Mouse (Mus musculus) stomach, postnatal 0 days (tissue): ENCODE data around the gene Ulk2.
A peak's percentile ranks its signal among the peaks of the same experiment; 100 is the strongest.

Experiments used
- CTCF ChIP-seq: IDR thresholded peaks from 2 replicates; pipeline ENCODE4 v1.5.1; 2016; ENCODE audit warnings: antibody characterized with exemption, low read depth, mild to moderate bottlenecking, moderate library complexity
- EP300 ChIP-seq: optimal IDR thresholded peaks from 2 replicates; pipeline ENCODE3; 2016; ENCODE audit warnings: antibody characterized with exemption

DNA sequence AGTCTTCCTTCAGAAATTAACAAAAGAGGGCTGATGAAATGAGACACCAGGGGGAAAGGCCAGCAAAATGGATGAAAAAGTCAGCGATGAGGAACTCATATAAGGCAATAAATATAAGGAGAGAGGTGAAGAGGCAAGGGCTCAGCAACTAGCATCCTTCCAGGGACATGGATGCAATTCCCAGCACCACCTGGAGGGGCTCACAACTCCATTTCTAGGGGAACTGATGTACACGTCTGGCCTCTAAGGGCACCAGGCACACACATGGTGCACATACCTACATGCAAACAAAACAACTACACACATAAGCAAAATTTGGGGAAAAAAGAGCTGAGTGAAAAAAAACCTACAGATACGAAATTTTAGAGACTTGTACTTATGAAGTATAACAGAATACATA lies 110.4 kb downstream of the Ulk2 start:
- TF ChIP-seq CTCF = peak; percentile 48
- no peak for TF ChIP-seq EP300
